Mouse (Mus musculus) liver, embryonic 14.5 days (tissue): Measurements from ENCODE around the gene Rnf208. TPM values are rescaled to one million over a fixed set of nuclear protein-coding genes. Genes with fewer than 3 reads are reported as not detected.

Experiments used
- ATAC-seq: fragments of 200-750 bp; cut with Nextera tagmentation; 2 replicates; pipeline ENCODE4 v1.8.0; 2017; ENCODE audit warnings: moderate number of reproducible peaks, mild to moderate bottlenecking, moderate library complexity; ENCODE audit not compliant: insufficient read depth
- DNase-seq, 3 experiments: peaks; one replicate each; pipeline ENCODE4 v3.0.0-alpha.2; 2012 to 2013; ENCODE audit warnings: low read depth in 3 of 3, low spot score in 3 of 3
- H3K27ac ChIP-seq: fragments of 300-500 bp; sonication (generic); 2 replicates; pipeline ENCODE4 v1.5.1; 2014; ENCODE audit warnings: moderate library complexity, mild to moderate bottlenecking, control low read depth, inconsistent platforms
- H3K27me3 ChIP-seq: fragments of 300-500 bp; sonication (generic); 2 replicates; pipeline ENCODE4 v1.6.1; 2014; ENCODE audit warnings: mild to moderate bottlenecking, low read length, moderate library complexity; ENCODE audit not compliant: control insufficient read depth, insufficient read depth
- H3K36me3 ChIP-seq: fragments of 300-500 bp; sonication (generic); replicated peaks from 2 replicates; pipeline ENCODE4 v1.6.1; 2014; ENCODE audit warnings: low read depth; ENCODE audit not compliant: control insufficient read depth, insufficient read depth
- H3K4me1 ChIP-seq, 2 experiments: fragments of 200-500 bp in 1 of 2; fragments of 300-500 bp in 1 of 2; sonication (generic) in 1 of 2; replicated peaks; 2 replicates each; pipeline ENCODE4 v1.6.1; 2012 to 2014; ENCODE audit warnings: antibody characterized with exemption in 1 of 2, inconsistent platforms in 1 of 2, low read length in 1 of 2; ENCODE audit not compliant: control insufficient read depth in 2 of 2, insufficient read depth in 2 of 2
- H3K4me2 ChIP-seq: fragments of 300-500 bp; sonication (generic); 2 replicates; pipeline ENCODE4 v1.6.1; 2014; ENCODE audit warnings: low read depth, mild to moderate bottlenecking, control low read depth, moderate library complexity
- H3K4me3 ChIP-seq, 2 experiments: fragments of 200-500 bp in 1 of 2; fragments of 300-500 bp in 1 of 2; sonication (generic) in 1 of 2; 2 replicates each; pipeline ENCODE4 v1.5.1; 2012 to 2014; ENCODE audit warnings: low read depth in 2 of 2, low read length in 2 of 2, mild to moderate bottlenecking in 2 of 2, control low read depth in 1 of 2, inconsistent platforms in 1 of 2, moderate library complexity in 1 of 2; ENCODE audit not compliant: insufficient read depth in 1 of 2
- H3K9ac ChIP-seq: fragments of 300-500 bp; sonication (generic); replicated peaks from 2 replicates; pipeline ENCODE4 v1.6.1; 2014; ENCODE audit warnings: mild to moderate bottlenecking, control low read depth, moderate library complexity
- H3K9me3 ChIP-seq: fragments of 300-500 bp; sonication (generic); 2 replicates; pipeline ENCODE4 v1.6.1; 2016; ENCODE audit warnings: low read length, mixed read lengths; ENCODE audit not compliant: control insufficient read depth
- CTCF ChIP-seq: IDR thresholded peaks from 2 replicates; pipeline ENCODE4 v1.5.1; 2016; ENCODE audit warnings: antibody characterized with exemption, low read depth, control low read depth
- EP300 ChIP-seq: IDR thresholded peaks from 2 replicates; pipeline ENCODE4 v1.6.1; 2016; ENCODE audit warnings: antibody characterized with exemption, low read depth
- WGBS: fragments of 180-500 bp; shearing (Covaris S2); extraction: QIAGEN DNeasy Blood & Tissue Kit; methylation state at CpG from one replicate; pipeline ENCODE4 v1.1.7; 2014; ENCODE audit not compliant: insufficient replicate concordance; 5-methylcytosine and 5-hydroxymethylcytosine counted together
- polyA plus RNA-seq, 2 experiments: library from polyadenylated mRNA; depleted of rRNA in 1 of 2; stranded (reverse) in 1 of 2; unstranded in 1 of 2; fragments of >200 nt; fragmentation: Nextera tagmentation in 1 of 2; extraction: Ambion mirVana in 1 of 2; gene quantifications; 2 replicates each; pipeline versions ENCODE4 v1.2.1 to v1.2.3; 2012 to 2014

Gene Rnf208
- polyA plus RNA-seq, 2 experiments = 0.09 to 0.93 TPM

GRCm38 (mm10) chr2:25224492-25224765 is 17.6 kb upstream of the Rnf208 start, which contains the start of gene Tubb4b:
TSS of gene Tubb4b (minus strand) at chr2:25224702.
- Histone ChIP-seq H3K9ac (peak within 1 kb of the TSS; percentile 100), H3K36me3 (peaks cover 24% of the 10 kb centered on the region), H3K4me2 (peak within 1 kb of the TSS; percentile 81), H3K27ac (peak within 1 kb of the TSS; percentile 100), H3K4me1 (peaks cover 5 to 13% of the 10 kb centered on the region in 2 experiments), H3K9me3 (no peaks in the 10 kb centered on the region), H3K4me3 (peak within 1 kb of the TSS; percentile 90 to 96), H3K27me3 (no peaks in the 10 kb centered on the region)
- WGBS = 0% methylated on average over 17 of the region's 17 CpGs
- DNase-seq (no peak), ATAC-seq (no peak)
- TF ChIP-seq CTCF (peak; percentile 43), EP300 (0 out of 2 replicates have a peak, but pooled peaks have one; percentile 43)

GRCm38 (mm10) chr2:25224766-25225752 is 17.0 kb upstream of the Rnf208 start:
- TF ChIP-seq CTCF (no peak; the same call in 1 of the 2 replicates), EP300 (no peak; the same call in 1 of the 2 replicates)
- no peaks in the 10 kb centered on the region for H3K9me3 ChIP-seq
- no peaks in the 10 kb centered on the region for H3K27me3 ChIP-seq
- peak overlapping the region; percentile 91 for H3K27ac ChIP-seq
- DNase-seq = peak; percentile 99 to 100 (median 99)
- H3K4me1 ChIP-seq = peaks cover 5 to 13% of the 10 kb centered on the region in 2 experiments
- peak overlapping the region; percentile 77 for H3K4me2 ChIP-seq
- ATAC-seq = peak; percentile 87
- 2% methylated on average over 41 of the region's 41 CpGs for WGBS
- peak overlapping the region; percentile 86 to 96 for H3K4me3 ChIP-seq
- H3K36me3 ChIP-seq = peaks cover 24% of the 10 kb centered on the region
- peak overlapping the region; percentile 84 for H3K9ac ChIP-seq

- peaks cover 5 to 13% of the 10 kb centered on the region in 2 experiments for H3K4me1 ChIP-seq
- WGBS = 84% methylated on average over 8 of the region's 8 CpGs
- no peaks in the 10 kb centered on the region for H3K27me3 ChIP-seq
- no peaks in the 10 kb centered on the region for H3K9me3 ChIP-seq
- TF ChIP-seq EP300 (no peak), CTCF (no peak)
- DNase-seq (no peak), ATAC-seq (no peak)
- H3K4me3 ChIP-seq = peak overlapping the region; percentile 69 to 86
- H3K9ac ChIP-seq = peak overlapping the region; percentile 84
- peak overlapping the region; percentile 77 for H3K4me2 ChIP-seq
- peak overlapping the region; percentile 91 for H3K27ac ChIP-seq
- H3K36me3 ChIP-seq = peaks cover 24% of the 10 kb centered on the region
Observed at GRCm38 (mm10) chr2:25225811-25226379, 16.2 kb upstream of the Rnf208 start.

GRCm38 (mm10) chr2:25226864-25227263 is 15.2 kb upstream of the Rnf208 start:
- Histone ChIP-seq H3K4me1 (peaks cover 5 to 13% of the 10 kb centered on the region in 2 experiments), H3K9me3 (no peaks in the 10 kb centered on the region), H3K27ac (no peak overlapping the region), H3K4me3 (no peak overlapping the region), H3K36me3 (peaks cover 19% of the 10 kb centered on the region), H3K4me2 (no peak overlapping the region), H3K9ac (no peak overlapping the region), H3K27me3 (no peaks in the 10 kb centered on the region)
- 79% methylated on average over 5 of the region's 5 CpGs for WGBS
- DNase-seq (no peak), ATAC-seq (no peak)
- TF ChIP-seq EP300 (no peak), CTCF (no peak)

GRCm38 (mm10) chr2:25227406-25227805 is 14.6 kb upstream of the Rnf208 start:
- peaks cover 14% of the 10 kb centered on the region for H3K36me3 ChIP-seq
- no peak for TF ChIP-seq CTCF
- TF ChIP-seq EP300 = no peak
- H3K9me3 ChIP-seq = no peaks in the 10 kb centered on the region
- ATAC-seq (no peak), DNase-seq (no peak)
- no peak overlapping the region for H3K9ac ChIP-seq
- H3K27ac ChIP-seq = no peak overlapping the region
- H3K27me3 ChIP-seq = no peaks in the 10 kb centered on the region
- 84% methylated on average over 4 of the region's 4 CpGs for WGBS
- H3K4me3 ChIP-seq = no peak overlapping the region
- peaks cover 5 to 13% of the 10 kb centered on the region in 2 experiments for H3K4me1 ChIP-seq
- H3K4me2 ChIP-seq = no peak overlapping the region
